ENCODE assay signal across 18 mouse cellular contexts in the genomic region with DNA sequence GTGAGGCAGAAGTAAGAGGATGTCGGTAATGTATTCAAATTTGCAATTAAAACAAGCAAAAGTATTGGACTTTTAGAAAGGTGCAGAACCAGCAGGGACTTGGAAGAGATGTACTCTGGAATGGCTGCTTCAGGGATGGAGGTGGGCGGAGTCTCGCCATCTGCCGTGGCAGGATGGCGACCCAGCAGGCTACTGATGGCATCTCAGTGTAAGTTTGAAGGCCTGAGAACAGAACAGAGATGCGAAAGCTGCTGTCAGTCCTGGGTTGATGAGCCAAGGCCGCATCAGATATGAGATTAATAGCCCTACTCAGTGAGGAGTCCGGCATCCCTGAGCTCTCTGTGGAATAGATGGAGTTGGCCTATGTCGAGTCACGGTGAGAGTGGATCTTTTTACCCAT.
DNase-seq lines count a peak whose midpoint lies in the region; ATAC-seq and TF ChIP-seq lines count a peak whose summit lies in the region.
"Had no signal": no experiment of that assay in that cellular context is flagged by ENCODE, and none has a peak within 500 bp of the region (broad histone marks: within the 10 kb centered on the region; RNA-seq: fewer than 3 reads in every experiment).

No protein-coding gene starts in this region.

- no peak overlapping the region for H3K4me3 ChIP-seq in forebrain, embryonic 14.5 days (ENCODE audit: low read depth, low read length)
- H3K4me3 ChIP-seq in forebrain, embryonic 11.5 days (ENCODE audit: low read depth, low read length), result no peak overlapping the region
- H3K4me3 ChIP-seq in midbrain, embryonic 13.5 days (replicated peaks), result no peak overlapping the region
- no peak overlapping the region for H3K4me3 ChIP-seq in midbrain, embryonic 11.5 days (ENCODE audit: low read depth, low read length)
- no peak overlapping the region for H3K4me3 ChIP-seq in thymus, adult 2 months (ENCODE audit: control insufficient read depth, insufficient read depth, low read length)
- H3K4me3 ChIP-seq: intestine, embryonic 15.5 days; limb, embryonic 13.5 days; liver, embryonic 15.5 days; neural tube, embryonic 13.5 days had no signal

- H3K9me3 ChIP-seq in forebrain, embryonic 14.5 days (replicated peaks; ENCODE audit: control insufficient read depth, low read length), result no peaks in the 10 kb centered on the region
- H3K9me3 ChIP-seq in forebrain, embryonic 11.5 days (ENCODE audit: control insufficient read depth, low read length), result no peaks in the 10 kb centered on the region
- H3K9me3 ChIP-seq in midbrain, embryonic 13.5 days, result no peaks in the 10 kb centered on the region
- no peaks in the 10 kb centered on the region for H3K9me3 ChIP-seq in midbrain, embryonic 11.5 days (ENCODE audit: control insufficient read depth, low read length)
- H3K9me3 ChIP-seq: intestine, embryonic 15.5 days; limb, embryonic 13.5 days; liver, embryonic 15.5 days; neural tube, embryonic 13.5 days had no signal

- TF ChIP-seq POLR2A in thymus, adult 2 months (IDR thresholded peaks at IDR 0.05; ENCODE audit: control insufficient read depth, extremely low read depth, insufficient read depth, low read length, poor library complexity), result no peak

- 69% methylated on average over 10 of the region's 10 CpGs for WGBS in forebrain, embryonic 14.5 days
- WGBS in forebrain, embryonic 11.5 days, result 84% methylated on average over 10 of the region's 10 CpGs
- WGBS in midbrain, embryonic 13.5 days, result 80% methylated on average over 10 of the region's 10 CpGs
- WGBS in midbrain, embryonic 11.5 days, result 82% methylated on average over 10 of the region's 10 CpGs
- WGBS in thymus, adult 2 months, result 93% methylated on average over 10 of the region's 10 CpGs

- H3K9ac ChIP-seq in forebrain, embryonic 14.5 days (ENCODE audit: low read length), result no peak overlapping the region
- no peak overlapping the region for H3K9ac ChIP-seq in forebrain, embryonic 11.5 days (ENCODE audit: low read length)
- H3K9ac ChIP-seq in midbrain, embryonic 13.5 days (replicated peaks), result no peak overlapping the region
- no peak overlapping the region for H3K9ac ChIP-seq in midbrain, embryonic 11.5 days (ENCODE audit: low read length)
- H3K9ac ChIP-seq: intestine, embryonic 15.5 days; limb, embryonic 13.5 days; liver, embryonic 15.5 days; neural tube, embryonic 13.5 days had no signal

- no peaks in the 10 kb centered on the region; the same call in 1 of the 2 replicates for H3K36me3 ChIP-seq in forebrain, embryonic 14.5 days (ENCODE audit: control insufficient read depth, insufficient read depth, low read length)
- peaks cover 3% of the 10 kb centered on the region for H3K36me3 ChIP-seq in forebrain, embryonic 11.5 days (ENCODE audit: control insufficient read depth, insufficient read depth, low read length)
- no peaks in the 10 kb centered on the region for H3K36me3 ChIP-seq in midbrain, embryonic 13.5 days
- peaks cover 4% of the 10 kb centered on the region; the same call in 1 of the 2 replicates for H3K36me3 ChIP-seq in midbrain, embryonic 11.5 days (ENCODE audit: control insufficient read depth, insufficient read depth, low read length)
- no peaks in the 10 kb centered on the region for H3K36me3 ChIP-seq in thymus, adult 2 months (ENCODE audit: control insufficient read depth, insufficient read depth, low read length)
- H3K36me3 ChIP-seq: intestine, embryonic 15.5 days; limb, embryonic 13.5 days; liver, embryonic 15.5 days; neural tube, embryonic 13.5 days had no signal

- no peak for TF ChIP-seq CTCF in thymus, adult 2 months (IDR thresholded peaks at IDR 0.05; ENCODE audit: borderline replicate concordance, control insufficient read depth, extremely low read depth, insufficient read depth, low read length, poor library complexity)

- H3K27me3 ChIP-seq in forebrain, embryonic 14.5 days (replicated peaks; ENCODE audit: control insufficient read depth, insufficient read depth, low read length), result no peaks in the 10 kb centered on the region
- no peaks in the 10 kb centered on the region for H3K27me3 ChIP-seq in forebrain, embryonic 11.5 days (ENCODE audit: control insufficient read depth, insufficient read depth, low read length)
- H3K27me3 ChIP-seq in midbrain, embryonic 13.5 days, result no peaks in the 10 kb centered on the region
- no peaks in the 10 kb centered on the region for H3K27me3 ChIP-seq in midbrain, embryonic 11.5 days (ENCODE audit: control insufficient read depth, insufficient read depth, low read length)
- no peaks in the 10 kb centered on the region for H3K27me3 ChIP-seq in thymus, adult 2 months (ENCODE audit: control insufficient read depth, insufficient read depth, low read length)
- H3K27me3 ChIP-seq: intestine, embryonic 15.5 days; limb, embryonic 13.5 days; liver, embryonic 15.5 days; neural tube, embryonic 13.5 days had no signal

- DNase-seq in forebrain, embryonic 14.5 days (ENCODE audit: low spot score), result peak; percentile 56
- no peak for DNase-seq in forebrain, embryonic 11.5 days (ENCODE audit: low spot score)
- DNase-seq in midbrain, embryonic 11.5 days (ENCODE audit: low spot score, missing footprints), result no peak
- DNase-seq in cerebellum, postnatal 14 days, result peak; percentile 90 to 93
- DNase-seq in thymus, adult 2 months, result no peak
- DNase-seq in liver, result no peak
- DNase-seq in right cerebral cortex, postnatal 10 days (ENCODE audit: low spot score in 2 of 2), result no peak
- DNase-seq: gastrocnemius, postnatal 36 days; right cerebral cortex, postnatal 25 days; thymus, postnatal 25 days had no signal

- H3K27ac ChIP-seq in forebrain, embryonic 14.5 days (ENCODE audit: low read depth, low read length), result no peak overlapping the region
- H3K27ac ChIP-seq in forebrain, embryonic 11.5 days (ENCODE audit: low read depth, low read length), result no peak overlapping the region
- H3K27ac ChIP-seq in midbrain, embryonic 13.5 days, result peak overlapping the region; percentile 26; the same call in 1 of the 2 replicates
- no peak overlapping the region for H3K27ac ChIP-seq in midbrain, embryonic 11.5 days (ENCODE audit: low read depth, low read length)
- H3K27ac ChIP-seq in thymus, adult 2 months (ENCODE audit: control insufficient read depth, insufficient read depth, low read length), result no peak overlapping the region
- H3K27ac ChIP-seq: intestine, embryonic 15.5 days; limb, embryonic 13.5 days; liver, embryonic 15.5 days; neural tube, embryonic 13.5 days; stomach, postnatal 0 days had no signal

- no peak for ATAC-seq in forebrain, embryonic 14.5 days
- ATAC-seq in forebrain, embryonic 11.5 days (replicated peaks; ENCODE audit: low FRiP score), result no peak
- ATAC-seq in midbrain, embryonic 13.5 days, result no peak
- no peak for ATAC-seq in midbrain, embryonic 11.5 days (ENCODE audit: low FRiP score)
- ATAC-seq: intestine, embryonic 15.5 days; lung, postnatal 0 days had no signal

- H3K4me2 ChIP-seq in forebrain, embryonic 14.5 days (ENCODE audit: low read length), result no peak overlapping the region
- H3K4me2 ChIP-seq in forebrain, embryonic 11.5 days (ENCODE audit: low read depth, low read length, severe bottlenecking), result no peak overlapping the region
- no peak overlapping the region for H3K4me2 ChIP-seq in midbrain, embryonic 13.5 days (replicated peaks)
- H3K4me2 ChIP-seq in midbrain, embryonic 11.5 days, result no peak overlapping the region
- H3K4me2 ChIP-seq: heart, embryonic 11.5 days; intestine, embryonic 15.5 days; limb, embryonic 13.5 days; liver, embryonic 15.5 days; neural tube, embryonic 13.5 days had no signal

- peaks cover 4% of the 10 kb centered on the region for H3K4me1 ChIP-seq in forebrain, embryonic 14.5 days (ENCODE audit: control insufficient read depth, insufficient read depth, low read length)
- peaks cover 3% of the 10 kb centered on the region; the same call in 1 of the 2 replicates for H3K4me1 ChIP-seq in forebrain, embryonic 11.5 days (replicated peaks; ENCODE audit: control insufficient read depth, insufficient read depth, low read length)
- peaks cover 8% of the 10 kb centered on the region for H3K4me1 ChIP-seq in midbrain, embryonic 13.5 days (replicated peaks)
- H3K4me1 ChIP-seq in midbrain, embryonic 11.5 days (ENCODE audit: control insufficient read depth, insufficient read depth, low read length), result no peaks in the 10 kb centered on the region
- peaks cover 4% of the 10 kb centered on the region; the same call in 1 of the 2 replicates for H3K4me1 ChIP-seq in thymus, adult 2 months (replicated peaks; ENCODE audit: control insufficient read depth, insufficient read depth, low read length)

Comparison
In these comparisons a context has a peak if more than half of its experiments do, and no peak if none do; other contexts are left out.
1. DNase-seq: peak in forebrain, embryonic 14.5 days (single experiment) and cerebellum, postnatal 14 days (2 of 2); none in forebrain, embryonic 11.5 days (single experiment), midbrain, embryonic 11.5 days (single experiment), thymus, adult 2 months (single experiment), liver (single experiment) and right cerebral cortex, postnatal 10 days (0 of 2).